Mouse (Mus musculus) cerebellum, adult 11-12 months (tissue): Measurements from ENCODE around the gene Clca1.
"Not testable (repeated sequence)": the region's sequence is repeated elsewhere in the genome, so short reads cannot be mapped to it uniquely, and the experiment has no call there.

Experiments used
- DNase-seq: peaks from one replicate; pipeline ENCODE4 v3.0.0; 2022

Gene Clca1

DNA sequence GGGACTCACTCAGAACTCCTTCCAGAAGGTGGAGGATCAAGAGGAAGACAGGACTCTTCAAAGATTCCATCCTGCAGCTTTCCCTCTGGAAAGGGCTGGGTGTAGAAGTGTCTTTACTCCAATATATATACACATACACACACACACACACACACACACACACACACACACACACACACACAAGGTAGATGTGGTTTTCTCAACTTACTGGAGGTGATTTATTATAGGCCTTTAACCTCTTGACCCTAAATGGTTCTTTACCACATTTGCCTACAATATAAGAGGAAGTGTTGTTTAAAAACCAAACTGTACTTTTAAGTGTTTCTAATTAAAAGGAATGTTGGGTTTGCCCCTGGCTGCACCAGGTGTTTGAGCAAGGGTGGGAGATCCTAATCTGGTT, at the start of gene Clca1:
Gene Clca1 (minus strand): TSS at position 101 of the 400 bp plus-strand sequence.
- no peak for DNase-seq

DNA sequence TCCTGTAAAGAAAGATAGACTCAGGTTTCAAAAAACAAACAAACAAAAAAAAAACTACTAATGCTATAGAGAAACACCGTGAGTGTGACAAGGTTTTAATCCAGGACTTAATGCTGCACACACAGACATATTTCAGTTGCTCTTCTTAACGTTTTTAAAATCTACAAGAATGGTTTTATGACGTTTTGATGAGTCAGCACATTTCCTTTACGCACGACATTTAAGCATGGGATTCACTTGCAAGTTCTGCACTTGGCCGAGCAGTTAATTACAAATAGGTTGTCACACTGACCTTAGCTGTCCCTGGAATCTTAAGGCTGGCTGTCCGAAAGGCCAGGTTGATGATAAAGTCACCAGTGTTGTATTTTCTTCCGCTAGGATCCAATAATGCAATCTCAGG, 48.3 kb upstream of the Clca1 start:
- DNase-seq, result no peak

DNA sequence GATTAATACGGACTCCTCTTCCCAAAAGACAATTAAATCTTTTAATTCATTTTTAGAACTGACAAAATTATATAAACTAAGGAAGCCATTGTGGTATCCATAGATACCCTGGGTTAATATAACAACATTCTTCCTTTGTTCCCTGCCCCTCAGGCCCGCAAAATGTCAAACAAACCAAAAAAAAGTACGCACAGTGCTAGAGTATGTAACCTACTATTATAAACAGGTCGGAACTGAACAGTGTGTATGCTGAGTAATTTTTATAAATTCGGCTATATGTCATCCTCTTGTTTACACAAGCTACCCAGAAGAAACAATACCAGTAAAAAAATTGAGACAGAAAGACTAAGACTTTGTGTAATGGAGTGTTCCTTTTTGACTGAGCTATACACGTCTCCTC, 45.8 kb upstream of the Clca1 start:
- no peak for DNase-seq

DNA sequence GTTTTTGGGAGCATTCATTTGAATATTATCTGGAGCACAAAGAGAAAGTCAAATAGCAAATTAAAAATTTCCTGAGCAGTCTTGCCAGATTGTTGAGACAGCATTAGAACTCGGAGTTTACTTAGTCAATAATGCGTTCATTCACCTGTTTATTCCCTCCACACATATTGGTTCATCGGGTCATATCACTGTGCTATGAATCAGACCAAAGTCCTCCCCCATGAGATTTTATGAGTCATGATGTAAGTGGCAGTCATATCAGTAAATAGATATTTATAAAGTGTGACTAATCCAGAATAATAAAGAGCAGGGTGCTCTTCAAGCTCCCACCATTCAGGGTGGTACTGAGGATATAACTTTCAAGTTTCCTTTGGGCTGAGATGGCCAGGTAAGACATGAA, 39.8 kb upstream of the Clca1 start:
- no peak for DNase-seq

DNA sequence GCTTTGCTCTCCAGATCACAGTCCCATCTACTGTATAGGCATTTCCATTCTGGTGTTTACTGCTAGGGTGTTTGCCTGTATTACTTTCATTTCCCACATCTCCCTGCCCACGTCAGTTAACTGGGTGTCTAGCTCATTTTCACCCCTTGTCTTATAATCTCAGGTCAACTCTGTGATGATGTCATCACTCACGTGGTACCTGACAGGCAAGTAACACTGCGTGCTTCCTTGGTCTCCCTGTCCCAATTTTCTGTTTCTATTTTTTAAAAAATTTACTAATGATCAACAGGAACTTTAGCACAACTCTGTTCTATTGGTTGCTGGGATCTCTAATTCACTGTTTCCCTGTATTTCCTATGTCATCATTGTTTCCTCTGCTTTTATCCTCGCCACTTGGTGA, 36.4 kb upstream of the Clca1 start:
- no peak for DNase-seq

DNA sequence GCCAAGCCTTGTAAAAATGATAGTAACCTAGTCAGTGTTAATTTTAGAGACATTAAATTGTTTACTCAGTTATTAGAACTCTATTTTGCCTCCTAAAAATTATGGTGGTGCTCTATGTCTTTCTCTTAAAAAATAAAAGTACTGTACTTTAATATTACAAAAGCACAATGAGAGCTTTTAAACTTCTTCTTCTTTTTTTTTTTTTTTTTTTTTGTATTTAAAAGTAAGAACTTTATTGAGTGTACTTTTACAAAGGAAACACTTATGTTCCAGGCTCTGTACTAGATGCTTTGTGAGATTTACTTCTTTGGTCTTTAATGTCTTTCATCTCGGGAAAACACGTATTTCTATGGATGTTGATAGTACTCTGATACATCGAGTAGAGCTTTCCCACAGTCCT, 22.6 kb upstream of the Clca1 start:
- not testable (repeated sequence) for DNase-seq

DNA sequence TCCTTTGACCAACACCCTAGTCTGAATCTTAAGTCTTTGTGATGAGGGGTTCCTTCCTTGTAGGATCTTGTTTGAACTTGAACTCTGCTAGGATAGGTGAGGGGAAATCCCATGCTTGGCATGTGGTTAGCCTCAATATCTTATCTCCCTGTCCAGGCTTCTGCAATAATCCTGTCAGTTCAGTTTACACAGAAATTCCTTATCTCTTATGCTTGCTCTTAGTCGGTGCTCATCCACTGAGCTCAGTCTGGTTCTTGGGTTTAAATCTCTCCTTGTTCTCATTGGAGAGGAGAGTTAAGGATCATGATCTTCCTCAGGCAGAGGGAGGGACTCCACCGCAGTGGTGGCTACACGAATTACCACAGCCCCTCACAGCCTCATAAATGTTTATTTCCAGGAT, 17.2 kb upstream of the Clca1 start:
- DNase-seq, result no peak

DNA sequence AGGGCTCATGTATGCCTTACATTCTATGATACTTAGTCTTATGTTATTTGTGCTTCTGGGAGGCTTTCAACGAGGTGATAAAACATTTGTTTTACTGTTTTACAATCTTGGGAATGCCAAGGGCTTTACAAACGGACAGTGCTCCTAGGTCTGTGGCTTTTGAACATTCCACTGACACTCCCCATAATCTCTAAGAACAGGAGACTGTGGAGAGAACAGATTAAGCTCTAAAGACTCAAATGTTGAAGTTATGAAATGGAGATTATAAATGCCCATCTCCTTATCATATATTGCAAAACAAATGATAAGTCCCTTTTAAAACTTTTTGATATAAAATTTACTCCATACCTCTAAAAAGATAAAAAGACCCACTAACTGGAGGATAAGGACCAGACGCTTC, 6.2 kb upstream of the Clca1 start:
- DNase-seq, result no peak

DNA sequence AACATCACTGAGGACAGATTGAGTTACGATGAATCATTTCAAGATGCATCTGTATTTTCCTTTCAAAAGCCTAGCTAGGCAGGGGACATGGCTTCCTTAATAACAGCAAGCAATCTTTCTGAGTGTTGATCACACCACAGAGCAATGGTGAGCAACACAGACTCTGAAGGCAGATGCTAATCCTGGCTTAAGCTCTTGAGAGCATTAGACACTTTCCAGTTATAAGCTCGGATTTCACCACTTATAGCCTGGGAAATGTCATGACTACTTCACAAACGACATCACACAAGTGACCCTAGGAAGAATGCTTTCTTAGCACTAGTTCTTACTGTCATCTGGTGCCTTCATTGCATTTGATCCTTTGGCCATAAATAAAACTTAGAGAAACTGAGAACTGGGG, 4.5 kb downstream of the Clca1 start:
- no peak for DNase-seq

DNA sequence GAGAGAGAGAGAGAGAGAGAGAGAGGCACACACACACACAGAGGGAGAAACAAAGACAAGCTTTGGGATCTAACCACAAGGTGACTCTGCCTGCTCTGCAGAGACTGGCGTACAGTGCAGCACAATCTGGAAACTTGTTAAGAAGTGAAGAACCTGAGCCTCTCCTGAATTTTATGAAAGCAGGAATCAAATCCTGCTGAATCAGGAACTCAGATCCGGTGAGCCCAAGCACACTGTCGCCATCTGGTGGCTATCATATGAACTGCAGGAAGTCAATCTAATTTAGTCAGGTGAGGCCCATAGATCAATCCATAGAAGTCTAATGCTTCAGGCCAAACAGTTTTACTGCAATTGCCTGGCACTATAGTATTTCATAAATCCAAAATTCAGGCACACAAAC, 5.8 kb downstream of the Clca1 start:
- DNase-seq, result no peak

DNA sequence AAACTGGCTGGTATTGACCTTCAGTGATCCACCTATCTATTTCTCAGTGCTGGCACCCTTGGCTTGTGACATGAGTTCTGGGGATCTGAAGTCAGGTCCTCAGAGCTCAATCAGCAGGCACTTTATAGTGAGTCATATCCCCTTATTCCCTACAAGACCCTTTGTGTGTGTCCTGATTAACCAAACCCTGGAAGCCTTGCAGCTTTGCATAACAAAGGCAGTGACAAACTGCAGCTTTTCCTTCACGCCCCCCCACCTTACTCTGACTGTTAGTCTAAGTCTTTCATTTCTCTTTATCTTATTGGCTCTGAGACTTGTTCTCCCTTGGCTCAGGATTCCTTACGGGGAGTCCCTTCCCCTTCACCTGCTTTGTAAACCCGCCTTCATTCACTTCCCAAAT, 14.8 kb downstream of the Clca1 start:
- no peak for DNase-seq

DNA sequence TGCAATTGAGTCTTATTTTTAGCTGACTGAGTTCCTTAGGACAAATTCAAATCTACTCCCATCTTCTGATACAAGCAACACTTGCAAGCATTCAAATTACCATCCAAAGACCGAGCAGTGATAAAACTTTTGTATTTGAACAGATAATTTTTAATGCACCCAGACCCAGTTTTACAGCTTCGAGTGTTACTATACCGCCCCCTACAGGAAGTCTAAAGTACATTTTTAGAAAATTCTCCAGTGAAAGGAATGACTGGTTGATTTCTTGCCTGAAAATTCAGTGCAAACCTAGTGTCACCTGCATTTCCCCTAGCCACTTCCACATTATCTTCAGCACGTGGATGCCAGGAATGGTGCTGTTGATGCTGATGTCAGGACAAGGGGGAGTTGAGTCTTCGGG, 28.2 kb downstream of the Clca1 start:
- no peak for DNase-seq

DNA sequence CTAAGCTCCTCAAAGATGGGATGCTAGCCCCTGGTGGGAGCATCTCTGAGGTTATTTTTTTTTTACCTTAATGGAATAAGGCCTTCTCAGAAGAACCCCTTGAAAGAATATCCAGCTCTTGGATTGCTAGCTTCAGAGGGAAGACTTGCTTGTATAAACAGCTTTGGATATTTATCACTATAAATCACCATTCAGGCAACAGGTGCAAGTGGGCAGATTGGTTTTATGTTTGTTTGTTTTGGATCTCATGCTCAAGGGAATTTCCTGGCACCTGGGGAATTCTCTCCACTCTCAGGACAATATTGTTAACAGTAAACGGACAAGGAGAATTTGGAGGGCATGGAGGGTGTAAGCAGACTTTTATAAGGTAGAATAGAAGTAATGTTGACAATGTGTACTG, 31.7 kb downstream of the Clca1 start:
- no peak for DNase-seq

DNA sequence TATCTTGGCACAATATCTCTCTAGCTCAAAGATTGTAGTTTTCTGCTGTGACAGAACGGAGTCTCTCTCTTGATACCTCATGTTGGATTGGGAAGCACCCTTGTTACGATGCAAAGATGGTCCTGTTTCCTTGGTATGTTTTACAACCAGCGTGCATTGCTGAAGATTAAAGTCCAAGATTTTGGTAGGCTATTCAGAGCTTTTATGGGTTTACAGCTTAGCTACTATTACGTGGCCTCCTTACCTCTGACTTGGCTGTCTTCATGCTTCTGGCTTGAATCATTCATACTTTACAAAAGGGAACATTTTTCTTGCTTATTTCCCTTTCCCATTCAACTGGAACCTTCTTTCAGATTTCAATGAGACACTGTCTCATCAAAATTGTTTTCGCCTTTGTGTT, 39.5 kb downstream of the Clca1 start:
- DNase-seq, result no peak

DNA sequence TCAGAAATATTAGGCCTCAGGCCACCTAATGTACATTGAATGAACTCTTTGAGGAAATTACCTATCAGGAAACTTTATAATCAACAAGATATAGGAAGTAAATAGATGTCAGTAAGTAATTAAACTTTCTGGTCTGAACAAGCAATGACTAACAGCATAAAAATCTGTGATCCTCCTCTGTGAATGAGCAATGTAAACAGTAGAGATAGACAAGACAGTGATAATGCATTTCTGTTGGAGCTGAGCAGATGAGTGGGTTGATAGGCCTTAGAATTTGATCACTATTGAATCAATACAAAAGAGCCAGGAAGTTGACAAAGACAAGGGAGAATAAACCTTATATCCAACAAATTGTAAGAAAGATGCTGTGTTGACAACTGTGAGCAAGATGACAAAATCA, 40.0 kb downstream of the Clca1 start:
- no peak for DNase-seq

DNA sequence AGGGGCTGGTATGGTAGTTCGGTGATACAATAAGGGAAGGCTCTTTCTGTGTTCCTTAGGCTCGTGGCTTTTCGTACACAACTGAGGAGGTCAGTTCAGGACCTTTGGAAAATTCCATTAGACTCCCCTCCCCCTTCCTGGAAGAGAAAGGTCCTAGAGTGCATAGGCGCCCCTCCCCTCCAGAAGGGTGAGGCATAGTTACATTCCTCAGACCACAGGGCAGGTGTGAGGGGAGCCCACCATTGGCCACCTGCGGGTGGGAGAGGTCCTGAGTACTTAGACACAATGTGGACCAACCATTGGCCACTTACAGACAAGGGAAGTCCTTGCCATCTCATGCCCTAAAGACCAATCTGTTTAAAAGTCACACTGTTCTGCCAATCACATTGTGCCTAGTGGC, 46.7 kb downstream of the Clca1 start:
- no peak for DNase-seq

DNA sequence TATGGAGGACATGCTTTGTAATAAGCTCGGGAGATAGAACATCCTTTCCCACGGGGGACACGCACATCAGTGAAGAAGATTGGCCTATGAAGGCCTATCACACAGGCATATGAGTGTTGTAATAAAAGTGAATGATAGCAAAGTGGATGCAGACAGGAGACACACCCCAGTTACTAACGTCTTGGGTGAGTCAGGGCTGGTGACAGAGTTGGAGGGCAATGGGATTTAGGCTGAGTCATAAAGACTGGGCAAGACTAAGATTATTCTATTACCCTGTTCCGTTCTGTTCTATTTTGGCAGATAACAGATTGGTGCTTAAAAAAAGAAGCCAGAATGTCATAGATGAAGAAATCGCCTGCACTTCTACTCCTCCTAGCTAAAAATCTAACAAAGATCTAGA, 52.0 kb downstream of the Clca1 start:
- no peak for DNase-seq

DNA sequence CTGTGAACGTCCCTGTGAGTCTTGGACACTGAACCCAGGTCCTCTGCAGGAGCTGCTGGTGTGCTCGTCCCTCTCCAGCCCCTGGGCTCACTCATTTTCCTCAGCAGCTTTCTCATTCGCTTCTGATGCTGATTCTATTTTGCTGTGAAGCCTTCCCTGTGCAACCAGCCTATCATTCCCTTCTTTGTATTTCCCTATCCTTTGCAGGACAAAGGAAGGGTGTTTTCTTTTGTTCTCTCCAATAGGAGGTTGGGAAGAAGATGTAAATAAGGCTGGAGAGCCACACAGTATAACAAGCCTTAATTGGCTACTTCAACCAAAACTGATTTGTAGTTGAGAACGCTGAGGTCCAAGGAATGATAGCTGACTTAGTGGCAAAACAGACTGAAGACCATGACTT, 54.9 kb downstream of the Clca1 start:
- no peak for DNase-seq

DNA sequence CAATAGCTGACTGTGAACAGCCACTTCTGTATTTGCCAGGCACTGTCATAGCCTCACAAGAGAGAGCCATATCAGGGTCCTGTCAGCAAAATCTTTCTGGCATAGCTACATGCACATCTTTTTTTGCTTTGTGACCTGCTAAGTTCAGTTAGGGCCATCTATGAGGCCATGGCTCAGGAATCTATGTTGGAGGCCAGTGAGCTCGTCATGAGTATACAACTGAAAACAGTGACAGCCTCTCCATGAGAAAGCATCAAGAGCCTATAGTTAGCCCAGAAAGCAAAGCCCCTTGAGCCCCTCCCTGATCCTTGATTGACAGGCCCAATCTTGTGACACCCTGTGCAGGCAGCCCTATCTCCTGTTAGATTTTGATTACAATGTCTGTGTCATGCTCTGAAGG, 56.5 kb downstream of the Clca1 start:
- no peak for DNase-seq

DNA sequence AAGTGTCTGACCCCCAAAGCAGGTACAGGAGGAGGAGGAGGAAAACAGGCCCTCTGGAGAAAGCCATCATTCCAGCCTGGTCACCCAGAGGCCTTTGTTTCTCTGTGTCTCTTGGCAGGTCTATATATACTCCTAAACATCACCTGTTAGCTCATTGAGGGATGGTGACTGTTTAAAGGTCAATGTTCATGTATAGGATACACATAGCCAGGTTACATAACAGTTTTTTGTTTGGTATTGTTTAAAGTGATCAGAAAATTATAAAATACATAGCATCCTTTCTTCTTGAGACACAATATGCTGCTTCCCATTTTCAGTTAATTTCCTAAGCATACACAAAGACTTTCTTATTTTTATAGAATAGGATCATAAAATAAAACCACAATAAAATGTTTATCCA, 57.6 kb downstream of the Clca1 start, which contains the start of gene Clca4a:
Gene Clca4a (minus strand): TSS at position 101 of the 400 bp plus-strand sequence.
- no peak for DNase-seq

DNA sequence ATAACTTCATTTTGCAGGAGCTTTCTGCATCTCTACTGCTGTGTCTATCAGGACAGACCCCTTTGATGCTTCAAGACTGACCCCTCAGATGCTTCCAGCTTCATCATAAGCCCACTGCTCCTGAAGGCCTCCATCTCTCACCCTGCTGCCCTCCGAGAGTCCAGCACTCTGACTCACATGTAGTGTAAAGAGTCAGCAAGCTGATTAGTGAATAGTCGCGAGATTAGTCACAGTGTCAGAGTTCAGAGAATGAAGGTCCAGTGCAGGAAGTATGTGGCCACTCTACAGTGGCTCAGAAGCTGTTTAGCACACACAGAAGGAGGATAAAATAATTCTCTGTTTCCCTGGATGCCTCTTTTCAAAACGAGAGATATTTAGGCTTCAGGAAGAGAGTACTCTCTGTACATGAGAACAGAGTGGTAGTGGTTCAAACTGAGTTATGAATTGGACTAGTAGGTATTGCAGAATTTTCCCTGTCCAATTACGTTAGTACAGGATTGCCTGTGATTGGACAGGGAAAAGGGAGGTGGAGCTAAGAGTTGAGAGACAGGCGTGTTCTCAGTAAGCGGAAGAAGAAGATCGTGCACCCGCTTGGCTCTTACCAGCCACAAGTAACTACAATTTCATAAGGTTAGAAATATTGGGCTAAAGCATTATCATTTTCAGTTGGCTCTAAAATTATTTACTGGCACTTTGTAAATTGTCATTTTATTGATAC, 60.9 kb downstream of the Clca1 start:
- DNase-seq, result no peak

DNA sequence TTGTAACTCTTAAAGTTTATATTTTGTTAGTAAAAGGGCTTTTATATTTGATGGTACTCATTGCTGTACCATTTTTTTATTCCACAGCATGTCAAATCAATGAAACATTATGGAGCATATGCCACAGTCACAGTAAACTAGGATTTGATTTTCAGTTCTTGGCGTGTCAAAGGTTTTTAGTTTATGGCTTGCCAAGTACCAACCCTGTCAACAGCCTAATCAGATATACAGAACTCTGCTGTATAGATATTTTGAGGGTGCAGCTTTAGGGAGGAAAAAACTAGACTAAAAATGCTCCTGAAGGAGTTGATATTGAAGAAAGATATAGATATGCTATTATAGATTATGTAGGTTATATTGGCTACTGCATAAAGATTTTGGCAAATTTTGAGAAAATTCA, 62.8 kb downstream of the Clca1 start:
- no peak for DNase-seq

DNA sequence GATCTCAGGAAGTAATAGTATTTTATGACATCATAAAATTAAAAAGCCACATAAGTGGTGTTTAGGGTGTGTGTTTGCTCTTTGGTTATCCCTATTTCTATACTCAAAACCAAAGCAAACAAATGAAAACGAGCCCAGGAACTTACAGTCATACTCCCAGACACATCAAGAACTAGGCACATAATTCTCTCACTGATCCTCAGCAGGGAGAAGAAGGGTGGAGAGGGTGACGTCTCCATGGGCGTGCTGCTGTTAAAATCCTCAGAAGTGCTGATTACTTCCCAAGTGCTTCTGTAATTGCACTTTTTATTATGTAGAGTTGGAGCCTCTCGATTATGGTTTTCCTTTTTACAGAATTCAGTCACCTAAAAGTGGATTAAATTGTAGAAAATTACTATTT, 66.5 kb downstream of the Clca1 start:
- DNase-seq, result no peak
